Mouse (Mus musculus) adrenal gland, adult 2 months (tissue): ENCODE results near the gene Gm10073. TPM values are rescaled to one million over a fixed set of nuclear protein-coding genes. Genes with fewer than 3 reads are reported as not detected.
"Not testable (repeated sequence)": the region's sequence is repeated elsewhere in the genome, so short reads cannot be mapped to it uniquely, and the experiment has no call there.

Experiments used
- DNase-seq: peaks from one replicate; pipeline ENCODE4 v3.0.0; 2021
- long read RNA-seq: library from polyadenylated mRNA; stranded (forward); transcript quantifications from one replicate; pipeline ENCODE4 v2.0.0, GENCODE M21; 2021
- polyA plus RNA-seq: library from polyadenylated mRNA; depleted of rRNA; stranded (reverse); fragments of >200 nt; gene quantifications from 2 replicates; pipeline ENCODE4 v1.2.3, GENCODE M21; 2012; rRNA removed
- total RNA-seq, 2 experiments: library from RNA; stranded (reverse); gene quantifications; 2 replicates each; pipeline ENCODE4 v1.2.3; 2021

Gm10073 gene
- total RNA-seq (100 to 1,000 TPM in 1 of 2 experiments, 10 to 100 TPM in 1; 71.9 to 145 TPM), polyA plus RNA-seq (50.1 and 65.3 TPM in 2 replicates)
- long read RNA-seq, partial matches to known transcripts, result 0 of 1 reads
- long read RNA-seq, other reads (novel, unspliced or antisense), result 0 of 1 reads

- not testable (repeated sequence) for DNase-seq
These were observed at the start of gene Gm10073 for GRCm38 (mm10) chr8:106573168-106573567. TSS of gene Gm10073 (minus strand) at chr8:106573461.

GRCm38 (mm10) chr8:106623016-106623415, 49.8 kb upstream of the Gm10073 start:
- DNase-seq, result no peak

- DNase-seq, result no peak
These were observed 47.2 kb upstream of the Gm10073 start for GRCm38 (mm10) chr8:106620488-106620887.

- DNase-seq, result peak; percentile 51
These were observed 46.4 kb upstream of the Gm10073 start for GRCm38 (mm10) chr8:106619549-106620245.

- DNase-seq, result no peak
These were observed 45.1 kb upstream of the Gm10073 start for GRCm38 (mm10) chr8:106618324-106618723.

GRCm38 (mm10) chr8:106617865-106618264, 44.6 kb upstream of the Gm10073 start:
- no peak for DNase-seq

GRCm38 (mm10) chr8:106617196-106617595, 43.9 kb upstream of the Gm10073 start:
- no peak for DNase-seq

- DNase-seq, result no peak
These were observed 43.4 kb upstream of the Gm10073 start for GRCm38 (mm10) chr8:106616679-106617078.

- no peak for DNase-seq
These were observed 42.5 kb upstream of the Gm10073 start for GRCm38 (mm10) chr8:106615661-106616299.

- DNase-seq, result no peak
These were observed 41.4 kb upstream of the Gm10073 start for GRCm38 (mm10) chr8:106614704-106615103.

GRCm38 (mm10) chr8:106612047-106612446, 38.8 kb upstream of the Gm10073 start:
- no peak for DNase-seq

GRCm38 (mm10) chr8:106610958-106611640, 37.8 kb upstream of the Gm10073 start:
- no peak for DNase-seq

GRCm38 (mm10) chr8:106609076-106609903, 36.0 kb upstream of the Gm10073 start:
- no peak for DNase-seq

- DNase-seq, result no peak
These were observed 35.2 kb upstream of the Gm10073 start for GRCm38 (mm10) chr8:106608425-106608824.

- not testable (repeated sequence) for DNase-seq
These were observed 34.5 kb upstream of the Gm10073 start for GRCm38 (mm10) chr8:106607783-106608182.

GRCm38 (mm10) chr8:106606601-106607145, 33.4 kb upstream of the Gm10073 start:
- no peak for DNase-seq

GRCm38 (mm10) chr8:106606121-106606520, 32.9 kb upstream of the Gm10073 start:
- DNase-seq, result no peak

GRCm38 (mm10) chr8:106605657-106606056, 32.4 kb upstream of the Gm10073 start:
- no peak for DNase-seq

- DNase-seq, result no peak
These were observed 30.7 kb upstream of the Gm10073 start for GRCm38 (mm10) chr8:106603933-106604332.

- DNase-seq, result peak; percentile 39
These were observed 30.0 kb upstream of the Gm10073 start, which contains the start of gene Cdh1 for GRCm38 (mm10) chr8:106603131-106603819. TSS of gene Cdh1 (plus strand) at chr8:106603351.
